Mouse (Mus musculus) olfactory bulb, adult 2 months (tissue): ENCODE measurements around the gene Atp11c. TPM values are rescaled to one million over a fixed set of nuclear protein-coding genes. Genes with fewer than 3 reads are reported as not detected.

Experiments used
- H3K27ac ChIP-seq: fragments of 200-500 bp; 2 replicates; pipeline ENCODE4 v1.5.1; 2012; ENCODE audit warnings: low read depth, low read length; ENCODE audit not compliant: insufficient read depth
- H3K4me1 ChIP-seq: fragments of 200-500 bp; 2 replicates; pipeline ENCODE4 v1.6.1; 2012; ENCODE audit warnings: low read length; ENCODE audit not compliant: control insufficient read depth, insufficient read depth
- H3K4me3 ChIP-seq: fragments of 200-500 bp; 2 replicates; pipeline ENCODE4 v1.5.1; 2012; ENCODE audit warnings: mild to moderate bottlenecking, low read depth, low read length, moderate library complexity; ENCODE audit not compliant: insufficient read depth
- CTCF ChIP-seq: fragments of 200-500 bp; IDR thresholded peaks from 2 replicates; pipeline ENCODE4 v1.5.1; 2012; ENCODE audit warnings: low read depth, mild to moderate bottlenecking, low read length, moderate library complexity; ENCODE audit not compliant: insufficient read depth
- POLR2A ChIP-seq: fragments of 200-500 bp; IDR thresholded peaks from 2 replicates; pipeline ENCODE4 v1.6.1; 2012; ENCODE audit warnings: mild to moderate bottlenecking, low read depth, low read length, moderate library complexity; ENCODE audit not compliant: insufficient read depth
- WGBS: fragments of 180-500 bp; shearing (Covaris S2); methylation state at CpG from one replicate; pipeline ENCODE4 v1.1.7; 2018; 5-methylcytosine and 5-hydroxymethylcytosine counted together
- polyA plus RNA-seq: library from polyadenylated mRNA; stranded (reverse); fragments of >200 nt; gene quantifications from 2 replicates; pipeline ENCODE4 v1.2.4, GENCODE M21; 2012; ENCODE audit warnings: low replicate concordance; ENCODE audit not compliant: missing spikeins, insufficient read depth, insufficient read length

The Atp11c gene
- polyA plus RNA-seq, 1 experiment: not detected

- no peak overlapping the region for H3K4me3 ChIP-seq
- WGBS: 78% methylated on average over 4 of the region's 4 CpGs
- no peak overlapping the region for H3K27ac ChIP-seq
- no peaks in the 10 kb centered on the region for H3K4me1 ChIP-seq
- TF ChIP-seq CTCF (no peak), POLR2A (no peak)
These were observed 271.2 kb downstream of the Atp11c start for GRCm38 (mm10) chrX:60321321-60321720.

- H3K4me1 ChIP-seq: no peaks in the 10 kb centered on the region
- no peak overlapping the region for H3K27ac ChIP-seq
- TF ChIP-seq POLR2A (no peak), CTCF (no peak)
- WGBS: 95% methylated on average over 3 of the region's 3 CpGs
- H3K4me3 ChIP-seq: no peak overlapping the region
These were observed 274.8 kb downstream of the Atp11c start for GRCm38 (mm10) chrX:60317661-60318060.

GRCm38 (mm10) chrX:60292335-60292734 is 300.2 kb downstream of the Atp11c start:
- Histone ChIP-seq H3K27ac (no peak overlapping the region), H3K4me1 (no peaks in the 10 kb centered on the region), H3K4me3 (no peak overlapping the region)
- TF ChIP-seq POLR2A (no peak), CTCF (no peak)
- WGBS: 85% methylated on average over 2 of the region's 2 CpGs

GRCm38 (mm10) chrX:60255346-60255745 is 337.2 kb downstream of the Atp11c start:
- Histone ChIP-seq H3K4me1 (no peaks in the 10 kb centered on the region), H3K4me3 (no peak overlapping the region), H3K27ac (no peak overlapping the region)
- TF ChIP-seq POLR2A: no peak

GRCm38 (mm10) chrX:60187726-60188125 is 404.8 kb downstream of the Atp11c start:
- TF ChIP-seq POLR2A: no peak
- TF ChIP-seq CTCF: no peak
- no peak overlapping the region for H3K4me3 ChIP-seq
- 44% methylated on average over 1 of the region's 1 CpGs for WGBS
- H3K4me1 ChIP-seq: no peaks in the 10 kb centered on the region
- no peak overlapping the region for H3K27ac ChIP-seq

- 73% methylated on average over 3 of the region's 3 CpGs for WGBS
- no peak overlapping the region for H3K4me3 ChIP-seq
- TF ChIP-seq POLR2A: no peak
- TF ChIP-seq CTCF: no peak
- peaks cover 12% of the 10 kb centered on the region for H3K4me1 ChIP-seq
- H3K27ac ChIP-seq: no peak overlapping the region
These were observed 409.9 kb downstream of the Atp11c start for GRCm38 (mm10) chrX:60182611-60183010.

- 17% methylated on average over 28 of the region's 28 CpGs for whole genome bisulfite sequencing
- Histone ChIP-seq H3K4me1 (peaks cover 12% of the 10 kb centered on the region), H3K4me3 (peak within 1 kb of the TSS; percentile 37), H3K27ac (no peak within 1 kb of the TSS)
- TF ChIP-seq POLR2A: no peak
- TF ChIP-seq CTCF: no peak
These were observed 413.6 kb downstream of the Atp11c start, which contains the start of gene Mcf2 for GRCm38 (mm10) chrX:60178744-60179458. Mcf2 (minus strand) TSS chrX:60179089.

- TF ChIP-seq CTCF (no peak), POLR2A (no peak)
- H3K4me1 ChIP-seq: peaks cover 12% of the 10 kb centered on the region
- no peak overlapping the region for H3K27ac ChIP-seq
- WGBS: 5% methylated on average over 18 of the region's 19 CpGs
- peak overlapping the region; percentile 37 for H3K4me3 ChIP-seq
These were observed 414.3 kb downstream of the Atp11c start for GRCm38 (mm10) chrX:60178025-60178743.

Other genes starting within 250 kb of the Atp11c start
- not detected in 2 replicates for gene Gm7073, start 53.4 kb downstream of the Atp11c start, polyA plus RNA-seq